Mouse (Mus musculus): ENCODE results near the gene Iqsec2. TPM values are rescaled to one million over a fixed set of nuclear protein-coding genes. Genes with fewer than 3 reads are reported as not detected.
A peak's percentile ranks its signal among the peaks of the same experiment; 100 is the strongest.

Gene Iqsec2
- total and polyA plus RNA-seq, 3 experiments, result 0.19 to 1.7 TPM; not detected in 1

DNA sequence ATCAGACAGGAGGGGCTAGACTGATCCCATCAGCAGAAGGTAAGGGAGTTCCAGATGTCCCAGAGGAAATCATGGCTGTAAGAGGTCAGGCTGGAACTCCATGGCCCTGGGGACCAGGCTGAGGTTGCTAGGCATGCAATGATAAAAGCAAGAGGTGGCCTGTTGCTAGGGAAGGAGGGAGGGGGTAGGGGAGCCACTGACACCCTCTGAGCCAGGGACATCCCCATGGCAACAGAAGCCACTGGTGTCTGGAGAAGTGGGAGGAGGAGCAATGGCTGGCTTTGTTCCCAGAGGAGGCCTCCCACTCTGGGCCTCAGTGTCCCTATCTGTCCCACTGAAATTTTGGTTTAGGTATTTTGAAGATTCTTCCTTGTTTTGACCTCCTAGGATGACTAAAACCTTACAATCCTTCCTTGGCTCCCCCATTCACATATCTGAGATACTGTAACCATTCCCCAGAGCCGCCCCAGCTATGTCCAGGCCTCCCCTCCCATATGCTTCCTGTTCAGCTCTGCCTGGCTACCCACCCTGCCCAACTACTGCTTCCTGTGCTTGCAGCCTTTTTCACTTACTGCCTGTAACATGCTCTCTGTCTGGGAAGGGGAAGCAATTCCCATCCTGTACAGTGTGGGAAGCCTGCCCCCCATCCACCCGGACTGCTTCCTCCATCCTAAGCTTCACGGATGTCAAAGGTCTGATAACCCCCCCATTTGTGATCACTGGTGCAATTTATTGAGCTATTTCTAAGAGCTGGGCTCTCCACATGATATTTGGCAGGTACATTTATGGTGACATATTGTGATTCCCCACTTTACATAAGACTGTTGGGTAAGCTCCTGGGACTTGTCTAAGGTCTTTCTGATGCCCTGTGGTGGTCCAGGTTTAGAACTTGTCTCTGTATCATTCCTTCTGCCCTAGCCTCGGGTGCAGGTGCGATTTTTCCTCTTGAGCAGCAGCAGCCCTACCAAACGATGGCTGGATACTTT lies 27.3 kb downstream of the Iqsec2 start:
- Histone ChIP-seq H3K79me2 (ENCODE audit: control insufficient read depth, insufficient read depth, low read length, poor library complexity) (no peaks in the 10 kb centered on the region), H3K4me1 (ENCODE audit: control insufficient read depth in 1 of 2, insufficient read depth in 2 of 2, low read length in 2 of 2) (peaks cover 0 to 13% of the 10 kb centered on the region in 2 experiments; a peak in 1 of 4 replicates), H3K9ac (ENCODE audit: control insufficient read depth, low read depth, low read length, poor library complexity, severe bottlenecking) (no peak overlapping the region), H3K4me3 (ENCODE audit: control insufficient read depth in 1 of 2, insufficient read depth in 1 of 2, low read depth in 2 of 2, low read length in 2 of 2) (no peak overlapping the region), H3K36me3 (ENCODE audit: control insufficient read depth in 1 of 2, insufficient read depth in 2 of 2, low read length in 2 of 2) (no peaks in the 10 kb centered on the region), H3K27ac (ENCODE audit: control insufficient read depth, low read depth, low read length) (no peak overlapping the region), H3K27me3 (ENCODE audit: control insufficient read depth in 1 of 2, insufficient read depth in 2 of 2, low read length in 2 of 2) (peaks cover 0 to 1% of the 10 kb centered on the region in 2 experiments; a peak in 1 of 4 replicates), H3K9me3 (replicated peaks; ENCODE audit: insufficient read depth, low read length) (no peaks in the 10 kb centered on the region)
- TF ChIP-seq TAL1 (IDR thresholded peaks at IDR 0.05; ENCODE audit: low read length) (no peak), ZNF384 (IDR thresholded peaks at IDR 0.05; ENCODE audit: low read depth, low read length) (no peak), EP300 (IDR thresholded peaks at IDR 0.05; ENCODE audit: low read depth in 1 of 2, low read length in 2 of 2) (no peak), POLR2AphosphoS5 (IDR thresholded peaks at IDR 0.05; ENCODE audit: borderline replicate concordance, low read depth, low read length) (no peak), POLR2AphosphoS2 (IDR thresholded peaks at IDR 0.05; ENCODE audit: low read length) (no peak), MAZ (IDR thresholded peaks at IDR 0.05; ENCODE audit: low read depth, low read length) (no peak), GATA1 (IDR thresholded peaks at IDR 0.05; ENCODE audit: low read depth, low read length) (no peak), NRF1 (IDR thresholded peaks at IDR 0.05; ENCODE audit: insufficient read depth, low read depth, low read length, poor library complexity, severe bottlenecking) (no peak), CHD2 (IDR thresholded peaks at IDR 0.05; ENCODE audit: low read length) (no peak), SMC3 (IDR thresholded peaks at IDR 0.05; ENCODE audit: low read depth, low read length) (no peak), GABPA (IDR thresholded peaks at IDR 0.05; ENCODE audit: low read depth, low read length) (no peak)
- peak; percentile 9 for DNase-seq (ENCODE audit: low read depth, low spot score)

- H3K27ac ChIP-seq (ENCODE audit: control insufficient read depth, low read depth, low read length), result no peak overlapping the region
- TF ChIP-seq MYB (IDR thresholded peaks at IDR 0.05; ENCODE audit: low read depth, low read length), result no peak
- no peak for TF ChIP-seq POLR2A (IDR thresholded peaks at IDR 0.05; ENCODE audit: control insufficient read depth in 1 of 2, insufficient read depth in 1 of 2, low read depth in 1 of 2, low read length in 2 of 2, poor library complexity in 1 of 2)
- no peak overlapping the region for H3K9ac ChIP-seq (ENCODE audit: control insufficient read depth, low read depth, low read length, poor library complexity, severe bottlenecking)
- peaks cover 0 to 13% of the 10 kb centered on the region in 2 experiments; a peak in 1 of 4 replicates for H3K4me1 ChIP-seq (ENCODE audit: control insufficient read depth in 1 of 2, insufficient read depth in 2 of 2, low read length in 2 of 2)
- H3K79me2 ChIP-seq (ENCODE audit: control insufficient read depth, insufficient read depth, low read length, poor library complexity), result no peaks in the 10 kb centered on the region
- no peaks in the 10 kb centered on the region for H3K27me3 ChIP-seq (ENCODE audit: control insufficient read depth in 1 of 2, insufficient read depth in 2 of 2, low read length in 2 of 2)
- H3K9me3 ChIP-seq (replicated peaks; ENCODE audit: insufficient read depth, low read length), result no peaks in the 10 kb centered on the region
- DNase-seq (ENCODE audit: low read depth, low spot score), result peak; percentile 31
- no peaks in the 10 kb centered on the region for H3K36me3 ChIP-seq (ENCODE audit: control insufficient read depth in 1 of 2, insufficient read depth in 2 of 2, low read length in 2 of 2)
- no peak overlapping the region for H3K4me3 ChIP-seq (ENCODE audit: control insufficient read depth in 1 of 2, insufficient read depth in 1 of 2, low read depth in 2 of 2, low read length in 2 of 2)
Observed at GRCm38 (mm10) chrX:152172487-152172935, 28.4 kb downstream of the Iqsec2 start.

Data from MEL (cell line).